Mouse (Mus musculus) midbrain, embryonic 14.5 days (tissue): ENCODE measurements around the gene Mrgprf. TPM values are rescaled to one million over a fixed set of nuclear protein-coding genes. Genes with fewer than 3 reads are reported as not detected.

ENCODE experiments used
- ATAC-seq: fragments of 200-750 bp; cut with Nextera tagmentation; 2 replicates; pipeline ENCODE4 v1.8.0; 2017; ENCODE audit warnings: moderate number of reproducible peaks, moderate library complexity; ENCODE audit not compliant: low FRiP score, low TSS enrichment
- DNase-seq: peaks from one replicate; pipeline ENCODE4 v3.0.0-alpha.2; 2015
- H3K27ac ChIP-seq: fragments of 300-500 bp; sonication (generic); replicated peaks from 2 replicates; pipeline ENCODE4 v1.5.1; 2014; ENCODE audit warnings: mild to moderate bottlenecking, low read depth, low read length, moderate library complexity
- H3K27me3 ChIP-seq: fragments of 300-500 bp; sonication (generic); 2 replicates; pipeline ENCODE4 v1.6.1; 2014; ENCODE audit warnings: low read length, control low read depth, mixed read lengths; ENCODE audit not compliant: control insufficient read depth, insufficient read depth
- H3K36me3 ChIP-seq: fragments of 300-500 bp; sonication (generic); 2 replicates; pipeline ENCODE4 v1.6.1; 2014; ENCODE audit warnings: low read length, control low read depth; ENCODE audit not compliant: control insufficient read depth, insufficient read depth
- H3K4me1 ChIP-seq: fragments of 300-500 bp; sonication (generic); 2 replicates; pipeline ENCODE4 v1.6.1; 2014; ENCODE audit warnings: mild to moderate bottlenecking, antibody characterized with exemption, low read length, control low read depth; ENCODE audit not compliant: control insufficient read depth, insufficient read depth
- H3K4me2 ChIP-seq: fragments of 300-500 bp; sonication (generic); 2 replicates; pipeline ENCODE4 v1.6.1; 2014; ENCODE audit warnings: mild to moderate bottlenecking, low read length, moderate library complexity
- H3K4me3 ChIP-seq: fragments of 300-500 bp; sonication (generic); replicated peaks from 2 replicates; pipeline ENCODE4 v1.5.1; 2014; ENCODE audit warnings: low read depth, low read length
- H3K9ac ChIP-seq: fragments of 300-500 bp; sonication (generic); replicated peaks from 2 replicates; pipeline ENCODE4 v1.6.1; 2014; ENCODE audit warnings: mild to moderate bottlenecking, low read length, moderate library complexity
- H3K9me3 ChIP-seq: fragments of 300-500 bp; sonication (generic); 2 replicates; pipeline ENCODE4 v1.6.1; 2016; ENCODE audit warnings: low read length, control low read depth, mixed read lengths; ENCODE audit not compliant: control insufficient read depth
- WGBS: fragments of 180-500 bp; shearing (Covaris S2); extraction: QIAGEN DNeasy Blood & Tissue Kit; methylation state at CpG from one replicate; pipeline ENCODE4 v1.1.7; 2014; 5-methylcytosine and 5-hydroxymethylcytosine counted together
- polyA plus RNA-seq: library from polyadenylated mRNA; unstranded; fragments of >200 nt; fragmentation: Nextera tagmentation; extraction: Ambion mirVana; gene quantifications from 2 replicates; pipeline ENCODE4 v1.2.1, GENCODE M21; 2014

Mrgprf gene
- polyA plus RNA-seq, 1 experiment from 2014 or later, result 3.5 TPM

DNA sequence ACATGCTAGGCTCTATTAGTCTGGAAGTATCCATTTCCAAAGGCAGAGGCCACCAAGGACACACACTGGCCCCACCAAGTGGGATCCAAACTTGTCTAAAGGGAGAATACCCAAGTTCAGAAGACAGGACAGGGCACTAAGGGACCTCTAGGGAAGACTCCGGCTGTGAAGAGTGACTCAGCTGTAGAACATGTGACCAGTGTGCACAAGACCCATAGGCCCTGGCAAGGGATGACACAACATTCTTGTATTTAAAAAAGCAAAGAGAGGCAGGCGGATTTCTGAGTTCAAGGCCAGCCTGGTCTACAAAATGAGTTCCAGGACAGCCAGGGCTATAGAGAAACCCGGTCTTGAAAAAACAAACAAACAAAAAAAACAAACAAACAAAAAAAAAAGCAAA lies 25.1 kb upstream of the Mrgprf start:
- Histone ChIP-seq H3K27ac (no peak overlapping the region), H3K27me3 (no peaks in the 10 kb centered on the region), H3K36me3 (0 out of 2 replicates have a peak, but pooled peaks cover 4% of the 10 kb centered on the region), H3K4me1 (no peaks in the 10 kb centered on the region), H3K9ac (no peak overlapping the region), H3K9me3 (no peaks in the 10 kb centered on the region), H3K4me2 (no peak overlapping the region), H3K4me3 (no peak overlapping the region)
- ATAC-seq (no peak), DNase-seq (no peak)
- WGBS, result 95% methylated on average over 3 of the region's 3 CpGs

DNA sequence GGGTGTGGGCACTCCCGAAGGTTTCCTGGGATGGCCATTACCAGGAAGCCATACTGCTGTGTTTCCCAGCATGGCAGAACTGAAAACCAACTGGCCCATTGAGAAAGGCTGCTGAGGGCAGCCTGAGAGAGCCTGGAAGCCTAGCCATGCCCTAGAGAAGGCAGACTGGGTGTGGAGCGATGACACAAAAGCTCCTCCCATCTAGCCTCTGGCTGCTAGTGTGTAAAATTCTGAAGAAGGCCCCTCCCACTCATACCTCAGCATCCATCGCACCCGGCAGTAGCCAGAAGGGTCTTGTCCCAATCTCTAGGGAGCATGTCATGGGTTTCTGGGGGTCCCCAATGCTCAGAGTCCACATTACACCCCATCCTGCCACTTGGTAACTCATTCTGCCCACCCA lies 19.2 kb upstream of the Mrgprf start:
- 87% methylated on average over 4 of the region's 4 CpGs for WGBS
- Histone ChIP-seq H3K9ac (no peak overlapping the region), H3K27ac (no peak overlapping the region), H3K4me3 (no peak overlapping the region), H3K9me3 (no peaks in the 10 kb centered on the region), H3K4me2 (no peak overlapping the region), H3K4me1 (0 out of 2 replicates have a peak, but pooled peaks cover 2% of the 10 kb centered on the region), H3K27me3 (no peaks in the 10 kb centered on the region), H3K36me3 (0 out of 2 replicates have a peak, but pooled peaks cover 4% of the 10 kb centered on the region)
- DNase-seq (no peak), ATAC-seq (no peak)

- Histone ChIP-seq H3K4me3 (no peak overlapping the region; the same call in 1 of the 2 replicates), H3K4me1 (0 out of 2 replicates have a peak, but pooled peaks cover 2% of the 10 kb centered on the region), H3K4me2 (peak overlapping the region; percentile 56), H3K36me3 (0 out of 2 replicates have a peak, but pooled peaks cover 4% of the 10 kb centered on the region), H3K9me3 (no peaks in the 10 kb centered on the region), H3K27ac (no peak overlapping the region), H3K9ac (no peak overlapping the region), H3K27me3 (no peaks in the 10 kb centered on the region)
- WGBS, result 56% methylated on average over 4 of the region's 4 CpGs
- ATAC-seq, result no peak
- DNase-seq, result no peak
Measured at GRCm38 (mm10) chr7:145283041-145283440, 17.6 kb upstream of the Mrgprf start.

- 0 out of 2 replicates have a peak, but pooled peaks cover 2% of the 10 kb centered on the region for H3K4me1 ChIP-seq
- WGBS, result 5% methylated on average over 18 of the region's 18 CpGs
- H3K27ac ChIP-seq, result no peak within 1 kb of the TSS
- H3K27me3 ChIP-seq, result no peaks in the 10 kb centered on the region
- DNase-seq, result peak; percentile 95
- peak within 1 kb of the TSS; percentile 56 for H3K4me2 ChIP-seq
- H3K9ac ChIP-seq, result peak within 1 kb of the TSS; percentile 44; the same call in 1 of the 2 replicates
- peak within 1 kb of the TSS; percentile 39 for H3K4me3 ChIP-seq
- peak; percentile 88 for ATAC-seq
- 0 out of 2 replicates have a peak, but pooled peaks cover 3% of the 10 kb centered on the region for H3K36me3 ChIP-seq
- no peaks in the 10 kb centered on the region for H3K9me3 ChIP-seq
Measured at GRCm38 (mm10) chr7:145283487-145284187, 17.0 kb upstream of the Mrgprf start, which contains the start of gene Tpcn2. Gene Tpcn2 (minus strand): TSS chr7:145284011.

DNA sequence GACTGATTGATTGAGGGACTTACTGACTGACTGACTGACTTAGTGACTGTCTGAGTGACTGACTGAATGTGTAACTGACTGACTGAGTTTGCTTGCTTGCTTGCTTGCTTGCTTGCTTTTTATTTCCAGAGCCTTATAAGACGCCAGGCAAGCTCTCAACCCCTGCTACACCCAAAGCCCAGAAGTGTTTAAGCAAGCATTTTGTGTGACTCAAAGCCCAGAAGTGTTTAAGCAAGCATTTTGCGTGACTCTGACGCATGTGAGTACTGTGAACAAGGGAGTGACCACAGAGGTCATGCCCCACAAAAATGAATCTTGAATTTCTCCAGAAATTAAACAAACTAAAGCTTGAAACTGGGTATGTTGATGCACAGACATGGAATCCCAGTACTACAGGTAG lies 16.3 kb upstream of the Mrgprf start:
- Histone ChIP-seq H3K4me3 (no peak overlapping the region), H3K4me1 (0 out of 2 replicates have a peak, but pooled peaks cover 2% of the 10 kb centered on the region), H3K9ac (peak overlapping the region; percentile 44; the same call in 1 of the 2 replicates), H3K27me3 (no peaks in the 10 kb centered on the region), H3K4me2 (peak overlapping the region; percentile 56), H3K27ac (no peak overlapping the region), H3K36me3 (no peaks in the 10 kb centered on the region), H3K9me3 (no peaks in the 10 kb centered on the region)
- 69% methylated on average over 3 of the region's 3 CpGs for WGBS
- DNase-seq (no peak), ATAC-seq (0 out of 2 replicates have a peak, but pooled peaks have one; percentile 8)

- ATAC-seq, result no peak
- no peak overlapping the region for H3K4me3 ChIP-seq
- H3K4me2 ChIP-seq, result no peak overlapping the region
- H3K27ac ChIP-seq, result no peak overlapping the region
- no peak overlapping the region for H3K9ac ChIP-seq
- H3K27me3 ChIP-seq, result no peaks in the 10 kb centered on the region
- no peaks in the 10 kb centered on the region for H3K9me3 ChIP-seq
- 0 out of 2 replicates have a peak, but pooled peaks cover 2% of the 10 kb centered on the region for H3K4me1 ChIP-seq
- WGBS, result 83% methylated on average over 4 of the region's 4 CpGs
- no peaks in the 10 kb centered on the region for H3K36me3 ChIP-seq
- DNase-seq, result no peak
Measured at GRCm38 (mm10) chr7:145285476-145285875, 15.2 kb upstream of the Mrgprf start.

- no peak overlapping the region for H3K4me2 ChIP-seq
- ATAC-seq (no peak), DNase-seq (no peak)
- no peak overlapping the region for H3K4me3 ChIP-seq
- 85% methylated on average over 6 of the region's 6 CpGs for WGBS
- no peak overlapping the region for H3K27ac ChIP-seq
- H3K27me3 ChIP-seq, result no peaks in the 10 kb centered on the region
- no peak overlapping the region for H3K9ac ChIP-seq
- H3K9me3 ChIP-seq, result no peaks in the 10 kb centered on the region
- 0 out of 2 replicates have a peak, but pooled peaks cover 2% of the 10 kb centered on the region for H3K4me1 ChIP-seq
- no peaks in the 10 kb centered on the region for H3K36me3 ChIP-seq
Measured at GRCm38 (mm10) chr7:145287410-145287809, 13.2 kb upstream of the Mrgprf start.

DNA sequence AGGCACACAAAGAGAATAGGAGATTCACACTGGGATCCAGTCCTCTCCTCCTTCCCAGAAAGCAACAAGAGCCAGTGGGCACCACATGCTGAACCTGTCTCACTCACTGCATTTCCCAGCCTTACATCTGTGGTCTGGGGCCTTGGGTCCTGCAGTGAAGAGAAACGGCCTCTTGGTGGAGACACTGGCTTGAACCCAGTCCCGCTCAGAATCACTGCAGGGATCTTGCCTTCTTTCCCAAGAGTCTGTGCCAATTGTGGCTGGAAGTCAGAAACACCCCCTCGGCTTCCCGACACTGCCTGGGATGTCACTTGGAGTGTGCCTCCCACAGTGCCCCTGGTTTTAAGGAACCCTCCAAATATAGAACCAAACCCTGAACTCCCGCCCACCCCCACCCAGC lies 11.3 kb upstream of the Mrgprf start:
- ATAC-seq (no peak), DNase-seq (peak; percentile 45)
- Histone ChIP-seq H3K27ac (no peak overlapping the region), H3K4me2 (no peak overlapping the region), H3K9ac (no peak overlapping the region), H3K27me3 (no peaks in the 10 kb centered on the region), H3K4me1 (no peaks in the 10 kb centered on the region), H3K36me3 (no peaks in the 10 kb centered on the region), H3K9me3 (no peaks in the 10 kb centered on the region), H3K4me3 (no peak overlapping the region)
- 23% methylated on average over 5 of the region's 5 CpGs for WGBS

- no peaks in the 10 kb centered on the region for H3K4me1 ChIP-seq
- no peaks in the 10 kb centered on the region for H3K9me3 ChIP-seq
- H3K4me2 ChIP-seq, result no peak overlapping the region
- H3K36me3 ChIP-seq, result no peaks in the 10 kb centered on the region
- H3K9ac ChIP-seq, result no peak overlapping the region
- DNase-seq (no peak), ATAC-seq (no peak)
- WGBS, result 98% methylated on average over 2 of the region's 2 CpGs
- H3K27me3 ChIP-seq, result no peaks in the 10 kb centered on the region
- no peak overlapping the region for H3K4me3 ChIP-seq
- no peak overlapping the region for H3K27ac ChIP-seq
Measured at GRCm38 (mm10) chr7:145291847-145292246, 8.8 kb upstream of the Mrgprf start.
